Mouse (Mus musculus): ENCODE measurements around the gene Gstp2.

- TF ChIP-seq CTCF (IDR thresholded peaks at IDR 0.05; ENCODE audit: low read depth) (peak; percentile 40; the same call in 1 of the 2 replicates), EP300 (IDR thresholded peaks at IDR 0.05; ENCODE audit: low read depth) (no peak)
Measured at GRCm38 (mm10) chr19:4045966-4046865, at the start of gene Gstp2.
